Mouse (Mus musculus): ENCODE results near the gene Pdha1. TPM values are rescaled to one million over a fixed set of nuclear protein-coding genes. Genes with fewer than 3 reads are reported as not detected.

The Pdha1 gene
- 100 to 1,000 TPM; 137 to 147 TPM for total RNA-seq (2023)

GRCm38 (mm10) chrX:160137861-160138717 lies at the start of gene Pdha1:
Pdha1 (minus strand) TSS chrX:160138413.

Other genes with a start within 250 kb of the Pdha1 start
- 1 to 10 TPM; 1.6 to 2.7 TPM for gene Map3k15, start 150.0 kb downstream of the Pdha1 start, total RNA-seq (2023)

Measured in T-cell, adult 66 days (primary cell).